Mouse (Mus musculus): ENCODE measurements around the gene Cdh16.
A peak's percentile ranks its signal among the peaks of the same experiment; 100 is the strongest.

Cdh16 gene

DNA sequence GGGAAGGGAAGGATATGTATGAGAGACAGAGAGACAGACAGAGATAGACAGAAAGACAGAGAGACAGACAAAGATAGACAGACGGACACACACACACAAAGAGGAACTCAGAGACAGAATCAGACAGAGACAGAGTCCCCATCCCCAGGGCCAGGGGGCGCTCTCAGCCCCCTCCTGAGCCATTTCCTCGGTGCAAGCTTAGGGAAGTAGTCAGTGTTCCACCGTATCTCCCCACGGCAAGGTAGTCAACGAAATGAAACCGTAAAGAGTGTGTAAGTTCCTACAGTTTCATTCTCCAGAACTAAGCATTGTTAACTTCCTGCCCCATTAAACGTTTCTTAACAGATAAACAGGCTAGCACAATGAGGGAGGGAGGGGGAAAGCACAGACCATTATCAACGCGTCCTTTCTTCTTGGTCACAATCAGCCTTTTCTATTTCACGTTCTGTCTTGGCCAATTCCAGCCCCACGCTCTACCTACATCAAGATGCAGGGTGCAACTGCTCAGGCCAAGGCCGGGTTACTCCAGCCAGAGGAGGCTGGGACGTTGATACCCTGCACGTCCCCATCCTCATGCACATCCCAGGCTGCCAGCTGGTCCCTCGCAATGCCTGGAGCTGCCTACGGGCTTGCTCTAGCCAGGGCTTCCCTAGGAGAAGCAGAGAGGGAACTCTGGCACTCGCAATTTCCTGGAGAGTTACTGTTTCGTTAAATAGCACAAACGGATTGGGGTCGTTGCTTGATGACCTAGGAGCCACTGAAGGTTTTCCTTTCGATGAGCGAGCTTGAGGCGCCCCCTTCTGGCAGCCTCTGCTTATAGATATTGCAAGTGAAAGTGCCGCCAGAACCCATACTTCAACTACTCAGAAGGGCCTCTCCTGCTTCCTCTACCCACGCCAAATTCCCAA lies 53.5 kb downstream of the Cdh16 start:
- DNase-seq = peak; percentile 72

- DNase-seq = no peak
Observed at GRCm38 (mm10) chr8:104569559-104569958, 54.6 kb downstream of the Cdh16 start.

DNA sequence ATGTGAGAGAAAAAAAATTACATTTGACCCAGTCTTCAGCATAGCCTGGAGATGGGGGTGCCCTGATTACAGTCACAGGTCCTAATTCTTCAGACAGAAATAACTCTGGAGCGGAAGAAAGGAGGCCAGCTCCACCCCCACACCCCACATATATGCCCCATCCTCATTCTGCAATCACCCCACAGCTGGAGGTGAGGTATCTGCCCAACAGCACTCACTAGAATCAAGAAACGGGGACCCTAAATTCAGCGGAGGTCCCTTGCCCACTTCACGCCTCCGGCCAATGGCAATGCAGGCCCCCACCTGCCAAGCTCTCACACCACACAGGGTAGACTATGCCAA lies 58.8 kb downstream of the Cdh16 start:
- DNase-seq = no peak

DNA sequence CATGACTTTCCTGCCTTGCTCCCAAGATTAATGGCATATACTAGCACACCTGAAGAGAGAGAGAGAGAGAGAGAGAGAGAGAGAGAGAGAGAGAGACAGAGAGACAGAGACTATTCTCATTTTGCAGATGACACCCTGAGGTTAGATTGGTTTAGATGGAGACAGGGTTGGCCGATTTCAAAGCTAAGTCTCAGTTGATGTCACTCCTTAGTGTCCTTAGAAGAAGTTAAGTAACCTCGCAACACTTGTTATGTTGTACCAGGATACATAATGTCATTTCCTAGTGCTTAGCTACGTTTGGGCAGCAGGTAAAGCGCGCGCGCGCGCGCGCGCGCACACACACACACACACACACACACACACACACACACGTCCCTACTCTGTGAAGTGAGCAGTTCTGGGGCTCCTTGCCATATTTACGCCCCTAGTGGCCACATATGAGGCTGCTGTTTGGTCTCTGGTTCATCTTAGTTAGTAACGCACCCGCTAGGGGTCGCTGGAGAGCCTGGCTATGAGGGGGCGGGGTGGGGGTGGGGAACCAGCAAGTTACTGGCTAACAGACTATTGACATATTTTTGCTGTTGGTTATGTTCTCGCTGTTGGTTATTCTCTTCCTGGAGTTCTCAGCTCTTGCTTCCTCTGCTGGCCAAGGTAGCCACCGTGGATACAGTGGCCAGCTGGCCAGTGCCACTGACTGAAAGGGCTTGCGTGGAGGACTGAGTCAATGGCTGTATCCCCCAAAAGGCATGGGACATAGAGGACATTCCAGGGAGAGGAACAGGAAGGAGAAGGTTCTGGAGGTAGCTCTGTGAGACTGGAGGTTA lies 59.4 kb downstream of the Cdh16 start:
- peak; percentile 66 for DNase-seq

- DNase-seq = no peak
Observed at GRCm38 (mm10) chr8:104560731-104561130, 63.5 kb downstream of the Cdh16 start.

GRCm38 (mm10) chr8:104557226-104557625 lies 67.0 kb downstream of the Cdh16 start:
- no peak for DNase-seq

GRCm38 (mm10) chr8:104555191-104555590 lies 69.0 kb downstream of the Cdh16 start:
- DNase-seq = no peak

Measured in right cerebral cortex, postnatal 25 days (tissue).